Mouse (Mus musculus) R1 (cell line): ENCODE measurements at regions not wholly inside any gene's neighbourhood (a gene's known extent, or its start where the extent isn't known, plus 50 kb on each side); places are given as distances from the start of the nearest gene placed in this dataset.

Source experiments
- DNase-seq: peaks from one replicate; pipeline ENCODE4 v3.0.0-alpha.2; 2018; ENCODE audit warnings: low read depth, low spot score

- DNase-seq: no peak
Observed at GRCm38 (mm10) chr6:31011407-31012020, 52.6 kb upstream of the Klf14 start.

GRCm38 (mm10) chr6:31016566-31016965 is 57.7 kb upstream of the Klf14 start:
- no peak for DNase-seq

GRCm38 (mm10) chr6:31021776-31022175 is 62.9 kb upstream of the Klf14 start:
- DNase-seq: no peak

GRCm38 (mm10) chr6:31029777-31030176 is 70.9 kb upstream of the Klf14 start:
- DNase-seq: no peak

GRCm38 (mm10) chr6:31031022-31031421 is 72.1 kb upstream of the Klf14 start:
- DNase-seq: no peak

GRCm38 (mm10) chr6:31032147-31032546 is 73.3 kb upstream of the Klf14 start:
- no peak for DNase-seq

GRCm38 (mm10) chr6:31032980-31033608 is 74.2 kb upstream of the Klf14 start:
- DNase-seq: peak; percentile 75

- no peak for DNase-seq
Observed at GRCm38 (mm10) chr6:31034796-31035195, 75.9 kb upstream of the Klf14 start.

GRCm38 (mm10) chr6:31037801-31038395 is 79.0 kb upstream of the Klf14 start:
- DNase-seq: no peak

- DNase-seq: peak; percentile 59
Observed at GRCm38 (mm10) chr6:31038445-31038844, 79.6 kb upstream of the Klf14 start.

GRCm38 (mm10) chr6:31039485-31039884 is 80.6 kb upstream of the Klf14 start:
- no peak for DNase-seq

GRCm38 (mm10) chr6:31040783-31041182 is 81.9 kb upstream of the Klf14 start:
- no peak for DNase-seq

- no peak for DNase-seq
Observed at GRCm38 (mm10) chr6:31043368-31043767, 84.5 kb upstream of the Klf14 start.

- DNase-seq: no peak
Observed at GRCm38 (mm10) chr6:31043919-31044318, 85.0 kb upstream of the Klf14 start.

- DNase-seq: no peak
Observed at GRCm38 (mm10) chr6:31046197-31046596, 87.3 kb upstream of the Klf14 start.

- DNase-seq: peak; percentile 57
Observed at GRCm38 (mm10) chr6:31048920-31049576, 90.2 kb upstream of the Klf14 start.

GRCm38 (mm10) chr6:31050831-31051230 is 92.0 kb upstream of the Klf14 start:
- no peak for DNase-seq

GRCm38 (mm10) chr6:31051771-31052170 is 92.9 kb upstream of the Klf14 start:
- no peak for DNase-seq

- peak; percentile 70 for DNase-seq
Observed at GRCm38 (mm10) chr6:31053003-31053402, 94.1 kb upstream of the Klf14 start.

- peak; percentile 54 for DNase-seq
Observed at GRCm38 (mm10) chr6:31056786-31057566, 98.1 kb upstream of the Klf14 start.

GRCm38 (mm10) chr6:31058299-31058698 is 99.4 kb upstream of the Klf14 start:
- DNase-seq: no peak

- no peak for DNase-seq
Observed at GRCm38 (mm10) chr6:31058961-31059360, 100.1 kb upstream of the Klf14 start.
